Mouse (Mus musculus): ENCODE results near the gene Ccdc90b.

- TF ChIP-seq CTCF (conservative IDR thresholded peaks at IDR 0.05; ENCODE audit: insufficient read depth, insufficient read length, low read depth, low read length) (no peak), POLR2A (IDR thresholded peaks at IDR 0.05; ENCODE audit: low read depth, low read length) (no peak)
Measured at GRCm38 (mm10) chr7:92583567-92583966, 22.6 kb downstream of the Ccdc90b start.

Measured in kidney, adult 2 months (tissue).